Mouse (Mus musculus) cerebellum, postnatal 36 days (tissue): ENCODE measurements around the gene Gtf2ird1.
A peak's percentile ranks its signal among the peaks of the same experiment; 100 is the strongest.
"Not testable (repeated sequence)": the region's sequence is repeated elsewhere in the genome, so short reads cannot be mapped to it uniquely, and the experiment has no call there.

ENCODE experiments used
- DNase-seq, 2 experiments: peaks; one replicate each; pipeline ENCODE4 v3.0.0; 2021 to 2022; ENCODE audit warnings: mixed read lengths in 2 of 2

Gtf2ird1 gene

DNA sequence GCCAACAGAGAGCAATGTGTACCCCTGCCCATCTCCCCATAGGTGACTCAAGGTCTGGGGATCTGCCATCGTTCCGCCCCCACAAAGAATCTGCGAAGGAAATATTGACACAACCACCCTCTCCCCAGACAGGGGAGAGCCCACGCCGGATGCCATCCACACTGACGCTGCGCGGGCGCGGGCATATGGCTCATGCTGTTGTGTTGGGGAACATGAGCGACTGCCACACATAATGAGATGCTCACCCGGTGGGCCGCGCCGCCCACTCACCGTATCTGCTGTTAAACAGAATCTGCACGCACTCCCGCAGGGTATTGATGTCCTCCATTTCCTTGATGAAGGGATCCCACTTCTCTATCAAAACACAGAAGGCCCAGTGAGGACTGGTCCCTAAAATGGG, 54.7 kb downstream of the Gtf2ird1 start:
- DNase-seq, result no peak

- no peak for DNase-seq
These were observed 58.9 kb downstream of the Gtf2ird1 start for GRCm38 (mm10) chr5:134397434-134398163.

GRCm38 (mm10) chr5:134396519-134396918, 60.0 kb downstream of the Gtf2ird1 start:
- no peak for DNase-seq

- no peak for DNase-seq
These were observed 61.9 kb downstream of the Gtf2ird1 start for GRCm38 (mm10) chr5:134394624-134395023.

DNA sequence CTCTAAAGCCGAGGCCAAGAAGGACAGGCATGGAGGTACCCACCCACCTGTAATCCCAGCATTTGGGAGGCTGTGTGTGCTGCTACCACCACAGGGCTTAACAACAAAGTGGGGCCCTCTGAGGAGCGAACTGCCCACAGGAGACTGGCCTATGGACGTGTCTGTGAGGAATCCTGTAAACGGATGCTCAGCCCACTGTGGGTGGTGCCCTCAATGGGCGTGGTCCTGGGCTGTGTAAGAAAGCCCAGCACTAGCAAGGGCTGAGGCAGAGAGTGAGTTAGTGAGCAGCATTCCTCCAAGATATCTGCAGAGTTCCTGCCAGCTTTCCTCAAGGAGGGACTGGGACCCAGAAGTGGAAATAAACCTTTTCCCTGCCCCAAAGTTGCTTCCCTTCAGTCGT, 62.9 kb downstream of the Gtf2ird1 start:
- no peak for DNase-seq

DNA sequence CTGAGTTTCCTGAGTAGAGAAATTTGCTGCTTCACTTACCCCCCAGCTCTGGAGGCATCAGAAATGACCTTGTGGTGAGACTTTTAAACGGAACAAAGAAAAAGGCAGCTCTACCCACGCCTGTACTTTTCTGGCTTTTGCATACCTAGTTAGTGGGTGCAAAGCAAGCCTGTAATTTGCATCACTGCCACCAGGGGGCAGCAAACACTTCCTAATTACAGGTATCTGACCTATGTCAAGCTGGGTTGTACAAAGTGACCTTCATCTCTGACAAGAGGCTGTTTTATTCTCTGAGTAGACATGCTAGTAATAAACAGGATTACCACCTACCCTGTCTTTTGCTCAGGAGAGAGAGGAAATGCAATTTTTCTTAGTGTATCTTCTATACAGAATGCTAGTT, 71.4 kb downstream of the Gtf2ird1 start:
- peak; percentile 78 to 81 for DNase-seq

DNA sequence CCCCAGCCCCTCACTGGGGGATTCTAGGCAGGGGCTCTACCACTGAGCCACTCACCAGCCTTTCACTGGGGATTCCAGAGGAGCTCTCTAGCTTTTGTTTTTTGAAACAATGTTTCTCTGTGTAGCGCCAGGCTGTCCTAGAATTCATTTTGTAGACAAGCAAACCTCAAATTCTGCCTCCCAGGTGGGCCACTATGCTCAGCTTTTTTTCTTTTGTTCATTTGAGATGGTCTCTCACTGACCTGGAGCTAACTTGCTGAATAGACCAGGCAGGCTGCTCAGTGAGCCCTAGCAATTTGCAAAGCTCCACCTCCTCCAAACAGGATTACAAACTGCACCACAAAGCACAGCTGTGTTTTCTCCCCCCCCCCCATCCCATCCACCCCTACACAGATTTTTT, 81.3 kb downstream of the Gtf2ird1 start:
- no peak for DNase-seq

GRCm38 (mm10) chr5:134374546-134374945, 82.0 kb downstream of the Gtf2ird1 start:
- no peak for DNase-seq

GRCm38 (mm10) chr5:134373912-134374488, 82.5 kb downstream of the Gtf2ird1 start:
- DNase-seq, result peak; percentile 52 to 60

GRCm38 (mm10) chr5:134372926-134373658, 83.4 kb downstream of the Gtf2ird1 start:
- DNase-seq, result no peak

GRCm38 (mm10) chr5:134371511-134372289, 84.8 kb downstream of the Gtf2ird1 start:
- DNase-seq, result no peak

DNA sequence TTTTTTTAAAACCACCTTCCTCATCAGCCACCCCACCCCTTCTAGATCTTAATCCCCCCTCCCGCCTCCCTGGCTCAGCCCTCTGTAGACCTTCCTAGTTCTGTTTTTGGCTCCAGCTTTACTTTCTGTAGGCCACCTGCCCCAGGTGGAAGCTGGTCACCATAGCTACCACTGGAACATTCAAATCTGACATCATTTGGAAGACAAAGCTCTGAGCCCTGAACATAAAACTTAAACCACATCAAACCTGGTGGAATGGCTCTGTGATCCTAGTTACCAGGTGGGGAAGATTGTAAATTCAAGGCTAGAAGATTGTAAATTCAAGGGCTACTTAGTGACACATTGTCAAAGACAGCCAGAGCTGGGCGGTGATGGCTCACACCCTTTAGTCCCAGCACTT, 85.7 kb downstream of the Gtf2ird1 start:
- DNase-seq, result no peak

DNA sequence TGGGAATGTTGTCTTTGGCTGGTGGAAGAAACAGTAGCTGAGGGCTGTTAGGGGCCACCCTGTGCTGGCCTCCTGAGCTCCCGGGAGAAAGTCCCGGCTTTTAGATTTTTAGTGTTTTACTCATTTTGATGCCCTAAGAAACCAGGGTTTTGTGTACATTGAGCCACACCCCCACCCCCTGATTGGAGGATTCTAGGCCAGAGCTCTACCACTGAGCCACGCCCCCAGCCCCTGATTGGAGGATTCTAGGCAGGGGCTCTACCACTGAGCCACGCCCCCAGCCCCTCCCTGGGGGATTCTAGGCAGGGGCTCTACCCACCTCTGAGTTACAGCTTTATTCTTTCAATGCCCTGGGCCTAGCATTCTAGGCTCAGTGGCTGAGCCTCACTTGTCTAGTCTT, 97.4 kb downstream of the Gtf2ird1 start:
- DNase-seq, result no peak

DNA sequence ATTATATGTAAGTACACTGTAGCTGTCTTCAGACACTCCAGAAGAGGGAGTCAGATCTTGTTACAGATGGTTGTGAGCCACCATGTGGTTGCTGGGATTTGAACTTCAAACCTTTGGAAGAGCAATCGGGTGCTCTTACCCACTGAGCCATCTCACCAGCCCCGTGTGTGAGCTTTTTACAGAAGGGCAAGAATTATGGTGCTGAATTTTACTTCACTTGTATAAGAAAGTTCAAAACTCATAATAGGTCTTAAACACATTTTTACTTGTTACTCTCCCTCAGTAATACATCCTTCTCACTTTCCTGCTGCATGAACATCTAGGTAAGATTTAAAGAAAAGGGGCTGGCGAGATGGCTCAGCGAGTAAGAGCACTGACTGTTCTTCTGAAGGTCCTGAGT, 101.1 kb downstream of the Gtf2ird1 start:
- DNase-seq, result not testable (repeated sequence)

DNA sequence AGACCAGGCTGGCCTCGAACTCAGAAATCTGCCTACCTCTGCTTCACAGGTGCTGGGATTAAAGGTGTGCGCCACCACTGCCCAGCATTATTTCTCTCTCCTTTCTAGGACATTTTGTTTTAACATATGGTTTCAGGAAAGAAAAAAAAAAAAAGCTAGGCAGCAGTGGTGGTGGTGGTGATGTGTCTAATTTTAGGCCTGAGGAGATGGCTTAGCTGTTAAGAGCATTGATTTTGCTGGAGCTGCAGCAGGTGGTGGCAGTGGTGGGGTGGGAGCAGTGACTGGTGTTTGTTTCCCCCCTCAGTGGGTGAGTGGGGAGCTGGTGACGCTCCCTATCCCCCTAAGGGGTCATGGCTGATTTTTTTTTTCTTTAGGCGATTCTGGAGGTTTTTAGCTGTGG, 103.4 kb downstream of the Gtf2ird1 start:
- no peak for DNase-seq

DNA sequence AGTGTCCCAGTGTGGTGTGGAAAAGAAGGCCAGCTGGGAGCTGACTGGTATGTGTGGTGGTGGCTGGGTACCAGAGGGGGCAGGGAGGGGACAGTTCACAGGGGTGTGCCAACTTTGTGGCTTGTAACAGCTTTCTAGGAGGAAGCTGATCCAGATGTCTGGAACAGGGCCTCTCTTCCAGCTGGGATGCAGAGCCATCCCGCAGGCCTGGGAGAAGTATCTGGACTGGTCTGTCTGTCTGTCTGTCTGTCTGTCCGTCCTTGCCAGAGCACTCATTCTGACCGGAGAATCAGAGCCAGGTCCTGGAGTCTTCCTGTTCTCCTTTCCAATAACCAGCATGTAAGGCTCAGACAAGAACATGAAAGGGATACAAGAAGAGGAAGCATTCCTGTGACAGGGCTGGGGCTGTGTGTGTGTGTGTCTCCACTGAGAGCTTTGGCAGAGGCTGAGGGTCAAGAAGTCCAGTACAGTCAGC, 104.0 kb downstream of the Gtf2ird1 start:
- no peak for DNase-seq

GRCm38 (mm10) chr5:134350660-134351059, 105.9 kb downstream of the Gtf2ird1 start:
- DNase-seq, result peak in 1 of 2 experiments; percentile 16

- DNase-seq, result peak in 1 of 2 experiments; percentile 16
These were observed 109.5 kb downstream of the Gtf2ird1 start for GRCm38 (mm10) chr5:134347066-134347465.

- DNase-seq, result peak in 1 of 2 experiments; percentile 15
These were observed 111.1 kb downstream of the Gtf2ird1 start for GRCm38 (mm10) chr5:134345449-134345848.

- no peak for DNase-seq
These were observed 112.4 kb downstream of the Gtf2ird1 start for GRCm38 (mm10) chr5:134344076-134344475.

DNA sequence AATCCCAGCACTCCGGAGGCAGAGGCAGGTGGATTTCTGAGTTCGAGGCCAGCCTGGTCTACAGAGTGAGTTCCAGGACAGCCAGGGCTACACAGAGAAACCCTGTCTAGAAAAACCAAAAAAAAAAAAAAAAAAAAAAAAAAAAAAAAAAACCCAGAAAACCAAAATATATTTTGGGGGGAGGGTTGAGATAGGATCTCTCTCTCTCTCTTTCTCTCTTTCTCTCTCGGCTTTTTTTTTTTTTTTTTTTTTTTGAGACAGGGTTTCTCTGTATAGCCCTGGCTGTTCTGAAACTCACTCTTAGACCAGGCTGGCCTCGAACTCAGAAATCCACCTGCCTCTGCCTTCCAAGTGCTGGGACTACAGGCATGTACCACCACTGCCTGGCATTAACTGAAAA, 113.0 kb downstream of the Gtf2ird1 start:
- DNase-seq, result not testable (repeated sequence)

DNA sequence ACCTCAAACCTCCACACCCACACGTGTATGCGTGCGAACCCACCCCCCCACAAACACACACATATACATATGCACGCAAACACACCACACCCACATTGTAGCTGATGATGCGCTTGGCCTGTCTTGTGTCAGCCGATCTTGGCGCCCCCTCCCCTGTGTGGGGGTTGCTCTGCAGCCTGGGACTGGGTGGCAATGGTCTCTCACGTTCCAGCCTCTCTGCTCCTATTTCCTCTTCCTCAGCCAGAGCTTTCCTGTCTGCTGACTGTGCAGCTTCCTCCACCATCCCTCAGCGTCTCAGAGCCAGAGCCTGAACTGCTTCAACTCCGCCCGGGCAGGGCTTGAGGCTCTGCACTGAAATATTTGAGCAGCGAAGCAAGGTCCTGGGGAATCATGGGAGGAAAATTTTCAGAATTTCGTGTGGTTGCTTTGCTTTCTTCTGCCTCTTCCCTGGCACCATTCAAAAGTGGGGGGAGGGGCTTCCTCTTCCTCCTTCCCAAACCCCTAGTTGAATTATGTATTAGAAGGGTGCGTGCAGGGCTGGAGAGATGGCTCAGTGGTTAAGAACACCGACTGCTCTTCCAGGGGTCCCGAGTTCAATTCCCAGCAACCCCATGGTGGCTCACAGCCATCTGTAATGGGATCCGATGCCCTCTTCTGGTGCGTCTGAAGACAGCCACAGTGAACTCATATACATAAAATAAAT, 113.9 kb downstream of the Gtf2ird1 start:
- no peak for DNase-seq
